Mouse (Mus musculus) urinary bladder, postnatal 4 days (tissue): ENCODE results near the gene Pcnx2.
A peak's percentile ranks its signal among the peaks of the same experiment; 100 is the strongest.

ENCODE experiments used
- DNase-seq, 2 experiments: peaks; one replicate each; pipeline ENCODE4 v3.0.0; 2021 to 2022; ENCODE audit warnings: low spot score in 2 of 2

Gene Pcnx2

DNA sequence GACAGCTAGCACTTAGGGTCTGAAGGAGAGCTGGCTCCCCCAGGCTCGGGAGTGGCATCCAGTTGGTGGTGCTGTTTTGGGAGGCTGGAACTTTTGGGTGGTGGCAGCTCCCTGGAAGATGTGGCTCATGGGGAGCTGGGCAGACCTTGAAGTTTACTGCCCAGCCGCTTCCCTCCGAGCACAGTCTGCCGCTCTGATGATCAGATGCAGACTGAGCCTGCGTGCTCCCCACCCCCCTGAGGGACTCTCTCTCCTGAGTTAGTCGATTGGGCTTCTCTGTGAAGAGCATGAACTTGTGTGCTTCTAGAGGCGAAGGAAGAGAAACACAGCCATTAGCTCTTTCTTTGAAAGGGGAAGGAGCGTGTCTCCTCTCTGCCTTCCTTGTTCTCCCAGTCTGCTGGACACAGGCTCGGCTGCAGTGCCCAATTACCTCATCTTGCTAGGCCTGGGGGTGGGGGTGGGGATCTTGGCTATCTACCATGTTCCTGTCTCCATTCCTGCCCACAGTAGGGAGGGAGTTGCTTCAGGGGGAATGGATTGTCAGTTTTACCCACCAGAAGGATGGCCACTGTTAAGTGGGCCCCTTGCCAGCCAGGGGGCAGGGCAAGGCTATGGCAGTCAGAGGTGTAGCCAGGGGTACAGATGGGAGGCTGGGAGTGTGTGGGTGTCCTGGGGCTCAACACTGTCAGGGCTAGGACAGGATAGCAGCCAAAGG, 141.6 kb downstream of the Pcnx2 start:
- DNase-seq, result no peak

- DNase-seq, result no peak
Measured at GRCm38 (mm10) chr8:125755896-125756295, 142.2 kb downstream of the Pcnx2 start.

- no peak for DNase-seq
Measured at GRCm38 (mm10) chr8:125750846-125751245, 147.3 kb downstream of the Pcnx2 start.

- DNase-seq, result no peak
Measured at GRCm38 (mm10) chr8:125747390-125747789, 150.7 kb downstream of the Pcnx2 start.

DNA sequence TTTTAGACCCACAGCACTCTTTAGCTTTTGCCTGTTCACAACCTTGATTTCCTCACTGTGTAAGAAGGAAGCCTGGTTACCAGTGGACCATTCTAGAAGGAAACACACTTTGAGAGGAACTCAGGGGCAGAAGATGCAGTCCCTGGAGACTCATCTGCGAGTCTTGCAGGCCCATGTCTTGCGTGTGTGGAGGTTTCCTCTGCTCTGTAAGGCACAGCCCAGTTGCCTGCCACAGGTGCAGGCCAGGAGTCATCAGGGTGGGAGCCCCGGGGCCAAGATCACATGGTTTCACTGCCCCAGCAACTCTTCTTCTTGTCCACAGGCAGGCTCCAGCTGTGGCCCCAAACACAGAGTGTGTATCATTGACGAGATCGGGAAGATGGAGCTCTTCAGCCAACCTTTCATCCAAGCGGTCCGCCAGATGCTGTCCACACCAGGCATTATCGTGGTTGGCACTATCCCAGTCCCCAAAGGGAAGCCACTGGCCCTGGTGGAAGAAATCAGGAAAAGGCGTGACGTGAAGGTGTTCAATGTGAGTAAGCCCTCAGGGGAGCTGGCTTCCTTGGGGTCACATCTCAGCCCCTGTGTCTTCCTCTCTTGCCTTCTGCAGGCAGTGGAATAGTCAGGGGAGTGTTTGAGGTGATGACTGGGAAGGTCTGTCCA, 153.1 kb downstream of the Pcnx2 start:
- DNase-seq, result no peak

DNA sequence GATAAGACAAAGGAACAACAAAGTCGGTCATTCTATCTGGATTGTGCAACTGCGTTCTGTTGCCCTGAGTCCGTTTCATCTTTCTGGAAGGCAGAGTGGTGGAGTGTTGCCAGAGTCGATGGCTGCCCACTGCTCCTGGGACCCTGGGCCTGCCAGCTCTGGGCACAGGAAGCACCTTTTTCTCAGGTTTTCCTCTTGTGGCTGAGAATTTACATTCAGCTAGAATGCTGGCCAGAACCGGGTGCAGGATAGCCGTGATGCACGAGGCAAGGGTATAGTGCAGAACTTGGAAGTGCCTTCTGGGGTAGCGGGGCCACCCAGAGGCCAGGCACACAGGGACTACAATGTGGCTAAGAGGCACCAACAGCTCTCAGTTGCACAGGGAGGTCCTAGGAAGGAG, 155.7 kb downstream of the Pcnx2 start:
- no peak for DNase-seq

DNA sequence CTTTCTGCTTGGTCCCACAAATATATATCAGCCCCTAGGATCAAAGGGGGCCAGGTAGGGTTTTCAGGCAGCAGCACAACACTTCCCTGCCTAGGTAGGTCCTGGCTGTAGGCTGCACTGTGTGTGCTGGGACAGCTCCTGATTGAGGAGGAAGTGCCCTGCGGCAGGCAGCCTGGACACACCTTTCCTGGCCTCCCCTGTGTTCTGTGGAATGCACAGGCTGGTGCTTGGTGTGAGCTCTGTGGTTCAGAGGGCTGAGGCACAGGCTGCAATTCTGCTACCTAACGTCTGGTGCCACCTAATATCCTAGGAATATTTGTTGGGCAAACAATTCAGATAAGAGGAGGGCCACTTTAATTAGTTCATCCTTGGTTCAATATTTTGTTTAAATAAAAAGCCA, 156.3 kb downstream of the Pcnx2 start:
- DNase-seq, result no peak

DNA sequence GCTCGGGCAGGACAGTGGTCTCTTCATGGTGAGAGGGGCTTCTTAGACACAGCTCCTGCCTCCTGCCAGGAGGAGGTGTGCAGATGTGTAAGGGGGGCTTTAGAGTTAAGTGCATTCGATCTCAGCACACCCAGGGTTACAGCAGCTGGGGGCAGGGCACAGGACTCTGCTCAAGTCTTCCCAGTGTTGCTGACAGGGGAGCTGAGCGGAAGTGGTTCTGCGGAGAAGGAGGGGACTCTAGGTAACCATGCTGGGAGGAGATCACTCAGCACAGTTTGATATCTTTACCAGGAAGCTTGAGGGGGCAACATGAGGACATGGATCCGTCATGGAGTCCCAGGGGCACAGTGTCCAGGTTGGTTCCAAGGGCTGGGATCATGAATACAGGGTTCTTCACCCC, 156.7 kb downstream of the Pcnx2 start:
- no peak for DNase-seq

GRCm38 (mm10) chr8:125740655-125741054, 157.5 kb downstream of the Pcnx2 start:
- DNase-seq, result no peak

DNA sequence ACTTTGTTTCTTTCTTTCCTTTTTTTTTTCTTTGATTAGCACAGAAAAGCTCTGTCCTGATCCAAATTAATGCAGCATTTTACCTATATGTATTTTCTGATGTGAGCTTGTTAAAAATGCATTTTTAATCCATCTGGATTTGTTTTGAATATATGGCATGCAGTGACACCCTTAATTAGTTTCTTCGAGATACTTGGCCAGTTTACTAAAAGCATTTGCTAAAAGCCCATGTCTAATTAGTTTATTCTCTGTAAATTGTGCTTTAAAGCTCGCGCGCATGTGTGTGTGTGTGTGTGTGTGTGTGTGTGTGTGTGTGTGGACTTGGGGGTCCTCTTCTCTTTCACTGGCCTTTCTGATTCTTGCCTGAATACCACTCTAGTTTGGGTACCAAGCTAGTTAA, 159.2 kb downstream of the Pcnx2 start:
- DNase-seq, result no peak

- DNase-seq, result peak; percentile 84 to 90
Measured at GRCm38 (mm10) chr8:125733964-125734956, 163.9 kb downstream of the Pcnx2 start.

DNA sequence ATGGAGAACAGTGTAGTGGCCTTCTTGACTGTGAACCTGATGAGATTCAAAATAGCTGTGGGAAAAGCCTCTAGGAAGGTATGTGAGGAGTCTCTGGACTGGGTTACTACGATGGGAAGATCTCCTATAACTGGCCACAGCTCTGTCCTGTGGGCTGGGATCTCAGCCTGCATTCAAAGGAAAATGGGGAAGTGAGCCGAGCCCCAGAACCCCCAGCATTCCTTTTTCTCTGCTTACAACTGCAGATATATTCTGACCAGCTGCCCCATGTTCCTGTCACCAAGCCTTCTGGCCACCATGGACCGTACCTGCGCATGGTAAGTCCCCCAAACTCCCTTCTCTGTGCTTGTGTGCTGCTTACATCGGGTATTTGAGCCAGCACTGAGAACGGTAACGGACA, 168.4 kb downstream of the Pcnx2 start, which contains the start of gene Ntpcr:
Gene Ntpcr, plus strand, starts transcription at position 218 of the 400 bp plus-strand sequence.
- no peak for DNase-seq

DNA sequence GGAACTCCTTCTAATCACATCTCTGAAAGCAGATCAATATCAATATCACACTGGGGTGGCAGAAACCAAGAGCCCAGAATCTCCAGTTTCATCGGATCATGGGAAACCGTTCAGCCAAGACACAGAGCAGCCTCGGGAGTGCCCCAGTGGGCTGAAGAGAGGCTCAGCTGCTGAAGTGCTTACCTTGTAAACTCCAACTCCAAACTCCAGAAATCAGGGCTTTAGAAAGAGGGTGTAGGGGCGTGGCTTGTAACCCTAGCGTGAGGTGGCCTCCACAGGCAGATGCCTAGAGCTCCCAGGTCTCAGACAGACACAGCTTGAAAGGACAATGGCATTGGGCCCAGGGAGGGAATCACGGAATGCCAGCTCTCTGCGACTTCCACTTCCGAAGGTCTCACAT, 170.3 kb downstream of the Pcnx2 start:
- DNase-seq, result no peak

- no peak for DNase-seq
Measured at GRCm38 (mm10) chr8:125726986-125727385, 171.1 kb downstream of the Pcnx2 start.

DNA sequence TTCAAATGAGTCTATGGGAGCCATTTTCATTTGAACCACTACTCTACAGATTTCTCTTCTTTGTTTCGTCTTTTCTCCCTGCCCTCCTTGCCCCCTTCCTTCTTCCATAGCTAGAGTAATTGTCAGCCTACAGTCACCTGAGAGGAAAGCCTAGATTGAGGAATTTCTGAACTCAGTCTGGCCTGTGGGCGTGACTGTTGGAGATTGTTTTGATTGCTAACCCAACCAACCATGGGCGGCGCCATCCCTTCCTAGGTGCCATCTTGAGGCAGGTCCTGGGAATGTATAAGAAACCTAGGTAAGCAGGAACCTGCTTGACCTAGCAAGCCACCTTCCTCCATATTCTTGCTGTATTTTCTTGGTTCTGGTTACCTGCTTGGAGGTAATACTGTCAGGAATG, 172.0 kb downstream of the Pcnx2 start:
- DNase-seq, result no peak

DNA sequence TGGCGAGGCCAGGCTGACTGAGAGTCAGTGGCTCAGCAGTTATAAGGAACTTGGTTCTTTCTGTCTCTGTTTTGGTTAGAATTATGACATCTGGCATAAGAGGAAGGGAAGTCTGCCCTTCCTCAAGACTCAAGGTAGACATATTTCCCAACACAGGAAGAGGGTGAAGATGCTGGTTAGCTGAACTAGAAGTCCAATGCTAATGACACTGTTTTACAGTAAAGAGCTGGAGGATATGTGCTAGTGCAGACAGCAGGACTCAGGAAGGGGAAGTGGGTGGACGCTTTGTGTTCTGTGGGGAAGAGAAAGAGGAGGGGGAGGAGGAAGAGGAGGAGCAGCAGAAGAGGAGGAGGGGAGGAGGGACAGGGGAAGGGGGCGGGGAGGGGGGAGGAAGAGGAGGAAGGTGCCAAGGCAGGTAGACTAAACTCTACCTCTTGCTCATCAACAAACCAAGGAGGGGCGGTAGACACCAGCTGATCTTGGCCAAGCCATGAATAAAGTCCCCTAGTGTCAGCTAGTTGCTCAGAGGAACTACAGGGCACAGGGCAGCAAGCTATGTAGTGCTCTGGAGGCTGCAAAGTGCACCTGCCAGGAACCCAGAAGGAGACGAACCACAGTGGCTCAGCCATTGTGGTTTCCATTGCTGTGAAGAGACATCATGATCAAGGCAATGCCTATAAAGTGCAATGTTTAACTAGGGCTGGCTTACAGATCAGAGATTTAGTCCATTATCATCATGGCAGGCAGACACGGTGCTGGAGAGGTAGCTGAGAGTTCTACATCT, 172.9 kb downstream of the Pcnx2 start:
- DNase-seq, result no peak

GRCm38 (mm10) chr8:125723437-125723836, 174.7 kb downstream of the Pcnx2 start:
- DNase-seq, result no peak

DNA sequence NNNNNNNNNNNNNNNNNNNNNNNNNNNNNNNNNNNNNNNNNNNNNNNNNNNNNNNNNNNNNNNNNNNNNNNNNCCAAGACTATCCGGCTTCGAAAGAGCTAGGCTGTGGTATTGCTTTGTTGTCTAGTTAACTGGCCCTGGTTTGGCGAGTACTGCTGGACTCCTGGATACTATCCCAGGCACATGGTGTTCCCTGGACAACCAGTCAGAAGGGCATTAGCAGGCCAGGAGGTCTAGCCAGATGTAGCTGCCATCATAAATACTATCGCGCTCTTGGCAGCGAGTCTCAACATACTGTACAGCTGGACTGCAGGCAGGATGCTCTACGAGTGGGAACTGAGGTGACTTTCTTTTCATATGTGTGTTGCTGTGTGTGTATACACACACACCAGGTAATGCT, 175.4 kb downstream of the Pcnx2 start:
- peak in 1 of 2 experiments; percentile 32 for DNase-seq

DNA sequence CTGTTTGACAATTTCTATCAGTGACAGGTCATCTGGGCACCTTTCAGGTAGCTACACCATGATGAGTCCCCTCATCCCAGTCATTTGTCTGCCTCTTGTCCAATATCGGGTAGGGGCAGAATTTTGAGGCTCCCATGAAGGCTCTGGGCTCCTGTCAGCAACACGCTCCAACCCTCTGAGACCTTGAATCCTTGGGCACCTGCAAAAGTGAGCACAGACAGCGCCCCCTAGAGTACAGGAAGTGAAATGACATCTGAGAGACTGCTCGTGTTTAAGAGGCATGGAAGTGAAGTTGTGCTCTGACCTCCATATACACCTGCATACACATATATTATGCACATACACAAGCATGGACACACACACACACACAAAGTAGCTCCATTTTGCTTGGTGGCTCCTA, 179.2 kb downstream of the Pcnx2 start:
- no peak for DNase-seq

GRCm38 (mm10) chr8:125716613-125717012, 181.5 kb downstream of the Pcnx2 start:
- DNase-seq, result no peak

DNA sequence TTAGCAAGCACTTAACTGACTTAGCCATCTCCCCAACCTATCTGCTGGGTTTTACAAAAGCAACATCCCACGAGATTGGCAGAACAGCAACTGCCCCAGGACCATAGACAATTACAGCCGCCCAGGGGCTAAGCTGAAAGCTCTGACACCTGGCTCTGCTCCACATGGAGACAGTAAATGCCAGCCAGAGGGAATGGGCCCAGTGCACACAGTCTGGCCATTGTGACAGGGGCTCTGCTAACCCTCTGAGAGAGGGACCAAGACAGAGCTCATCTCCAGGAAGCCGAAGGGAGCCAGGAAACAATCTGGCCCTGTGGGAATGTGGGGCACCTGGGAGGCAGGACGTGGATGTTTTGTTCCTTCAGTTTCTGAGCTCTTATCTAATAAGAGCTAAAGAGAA, 181.9 kb downstream of the Pcnx2 start:
- no peak for DNase-seq
